Mouse (Mus musculus) E14TG2a.4 (cell line): ENCODE measurements around the gene Dscam.
"Not testable (repeated sequence)": the region's sequence is repeated elsewhere in the genome, so short reads cannot be mapped to it uniquely, and the experiment has no call there.

Experiments used
- H3K27me3 ChIP-seq: 2 replicates; pipeline ENCODE4 v1.6.1; 2014; ENCODE audit warnings: low read length, control low read depth; ENCODE audit not compliant: insufficient read depth
- H3K36me3 ChIP-seq: 2 replicates; pipeline ENCODE4 v1.6.1; 2014; ENCODE audit warnings: low read length, control low read depth; ENCODE audit not compliant: insufficient read depth
- H3K4me1 ChIP-seq: replicated peaks from 2 replicates; pipeline ENCODE4 v1.6.1; 2014; ENCODE audit warnings: low read depth, low read length, control low read depth
- H3K4me3 ChIP-seq: replicated peaks from 2 replicates; pipeline ENCODE4 v1.5.1; 2014; ENCODE audit warnings: mild to moderate bottlenecking, low read length
- H3K9me3 ChIP-seq: 2 replicates; pipeline ENCODE4 v1.6.1; 2014; ENCODE audit warnings: low read length, control low read depth
- CTCF ChIP-seq: conservative IDR thresholded peaks from 2 replicates; pipeline ENCODE4 v1.5.1; 2014; ENCODE audit warnings: low read length
- NANOG ChIP-seq: IDR thresholded peaks from 2 replicates; pipeline ENCODE4 v1.6.1; 2014; ENCODE audit warnings: borderline replicate concordance, low read length, mixed read lengths
- POU5F1 ChIP-seq: IDR thresholded peaks from 2 replicates; pipeline ENCODE4 v1.6.1; 2014; ENCODE audit warnings: low read length, borderline replicate concordance

The Dscam gene

GRCm38 (mm10) chr16:96904761-96905160, 265.8 kb downstream of the Dscam start:
- Histone ChIP-seq H3K27me3 (no peaks in the 10 kb centered on the region), H3K4me3 (no peak overlapping the region), H3K36me3 (no peaks in the 10 kb centered on the region), H3K9me3 (no peaks in the 10 kb centered on the region), H3K4me1 (no peaks in the 10 kb centered on the region)
- TF ChIP-seq POU5F1 (no peak), CTCF (no peak), NANOG (no peak)

- no peak for TF ChIP-seq CTCF
- TF ChIP-seq POU5F1 = no peak
- TF ChIP-seq NANOG = no peak
- H3K4me1 ChIP-seq = no peaks in the 10 kb centered on the region
- H3K9me3 ChIP-seq = no peaks in the 10 kb centered on the region
- no peak overlapping the region for H3K4me3 ChIP-seq
- H3K36me3 ChIP-seq = no peaks in the 10 kb centered on the region
- H3K27me3 ChIP-seq = no peaks in the 10 kb centered on the region
These were observed 266.2 kb downstream of the Dscam start for GRCm38 (mm10) chr16:96904359-96904758.

DNA sequence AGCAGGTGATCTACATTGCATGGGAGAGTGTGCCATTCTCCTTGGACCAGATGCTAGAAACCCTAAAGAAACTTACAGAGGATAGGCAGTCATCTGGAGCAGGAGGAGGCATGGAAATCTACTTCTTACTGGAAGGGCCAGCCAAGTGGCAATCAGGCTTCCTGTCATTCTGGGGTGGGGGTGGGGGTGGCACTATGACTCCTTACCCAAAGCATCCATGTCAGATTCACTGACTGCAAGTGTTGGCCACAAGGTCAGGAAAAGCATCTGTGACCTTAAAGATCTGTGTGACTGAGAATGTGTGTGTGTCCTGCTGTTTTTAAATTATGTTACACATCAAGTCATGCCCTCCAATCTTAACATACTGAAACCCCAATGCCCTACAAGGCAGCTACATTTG, 268.0 kb downstream of the Dscam start:
- no peaks in the 10 kb centered on the region for H3K9me3 ChIP-seq
- TF ChIP-seq CTCF (no peak), POU5F1 (no peak), NANOG (no peak)
- no peaks in the 10 kb centered on the region for H3K27me3 ChIP-seq
- no peak overlapping the region for H3K4me3 ChIP-seq
- H3K36me3 ChIP-seq = no peaks in the 10 kb centered on the region
- no peaks in the 10 kb centered on the region for H3K4me1 ChIP-seq

DNA sequence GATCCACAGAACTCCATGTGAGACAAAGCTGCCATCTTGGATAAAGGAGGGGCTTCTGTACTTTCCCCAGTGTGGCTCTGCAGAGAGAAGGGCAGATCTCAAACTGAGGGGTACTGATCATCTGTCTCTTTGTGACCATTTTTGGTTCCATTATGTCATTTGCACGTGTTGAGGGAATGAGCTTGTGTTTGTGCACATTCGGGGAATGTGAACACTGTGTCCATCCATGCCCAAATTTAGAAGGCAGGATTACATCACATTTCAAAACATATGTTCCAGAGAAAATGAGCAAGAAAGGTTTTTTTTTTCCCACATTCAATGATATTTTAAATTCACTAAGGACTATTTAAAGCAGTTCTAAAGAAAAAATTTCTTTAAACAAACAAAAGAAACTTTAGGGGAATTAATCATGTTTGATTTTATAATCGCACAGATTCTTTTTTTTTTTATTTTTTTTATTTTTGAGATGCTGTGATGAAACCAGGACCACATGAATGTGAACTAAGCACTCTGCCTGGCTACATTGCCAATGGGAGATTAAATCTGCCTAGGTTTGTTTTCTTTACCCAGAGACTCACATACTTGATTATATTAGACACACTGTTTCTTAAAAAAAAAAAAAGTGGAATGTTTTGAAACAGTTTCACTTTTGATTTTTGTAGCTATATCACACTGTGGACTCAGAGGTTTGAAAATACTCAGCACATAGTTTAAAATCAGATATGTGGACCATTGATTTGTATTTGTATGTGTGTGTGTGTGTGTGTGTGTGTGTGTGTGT, 269.1 kb downstream of the Dscam start:
- no peaks in the 10 kb centered on the region for H3K4me1 ChIP-seq
- no peak for TF ChIP-seq NANOG
- no peak for TF ChIP-seq CTCF
- no peak for TF ChIP-seq POU5F1
- no peak overlapping the region for H3K4me3 ChIP-seq
- no peaks in the 10 kb centered on the region for H3K9me3 ChIP-seq
- no peaks in the 10 kb centered on the region for H3K27me3 ChIP-seq
- H3K36me3 ChIP-seq = no peaks in the 10 kb centered on the region

DNA sequence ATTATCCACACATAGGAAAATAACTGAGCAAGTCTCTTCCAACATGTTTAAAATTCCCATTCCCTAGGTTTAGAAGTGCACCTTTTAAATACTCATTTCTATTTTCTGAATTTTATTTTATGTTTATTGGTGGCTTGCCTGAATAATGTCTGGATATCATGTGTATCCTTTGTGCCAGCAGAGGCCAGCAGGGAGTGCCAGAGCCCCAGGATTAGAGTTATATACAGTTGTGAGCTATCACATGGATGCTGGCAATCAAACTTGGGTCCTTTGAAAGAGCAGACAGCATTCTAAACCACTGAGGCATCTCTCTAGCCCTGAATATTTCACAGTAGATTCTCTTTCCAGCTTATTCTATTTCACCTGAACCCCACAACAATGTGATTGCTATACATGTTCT, 271.2 kb downstream of the Dscam start:
- Histone ChIP-seq H3K36me3 (no peaks in the 10 kb centered on the region), H3K4me3 (no peak overlapping the region), H3K27me3 (no peaks in the 10 kb centered on the region), H3K9me3 (no peaks in the 10 kb centered on the region), H3K4me1 (no peaks in the 10 kb centered on the region)
- TF ChIP-seq NANOG (no peak), POU5F1 (no peak), CTCF (no peak; the same call in 1 of the 2 replicates)

DNA sequence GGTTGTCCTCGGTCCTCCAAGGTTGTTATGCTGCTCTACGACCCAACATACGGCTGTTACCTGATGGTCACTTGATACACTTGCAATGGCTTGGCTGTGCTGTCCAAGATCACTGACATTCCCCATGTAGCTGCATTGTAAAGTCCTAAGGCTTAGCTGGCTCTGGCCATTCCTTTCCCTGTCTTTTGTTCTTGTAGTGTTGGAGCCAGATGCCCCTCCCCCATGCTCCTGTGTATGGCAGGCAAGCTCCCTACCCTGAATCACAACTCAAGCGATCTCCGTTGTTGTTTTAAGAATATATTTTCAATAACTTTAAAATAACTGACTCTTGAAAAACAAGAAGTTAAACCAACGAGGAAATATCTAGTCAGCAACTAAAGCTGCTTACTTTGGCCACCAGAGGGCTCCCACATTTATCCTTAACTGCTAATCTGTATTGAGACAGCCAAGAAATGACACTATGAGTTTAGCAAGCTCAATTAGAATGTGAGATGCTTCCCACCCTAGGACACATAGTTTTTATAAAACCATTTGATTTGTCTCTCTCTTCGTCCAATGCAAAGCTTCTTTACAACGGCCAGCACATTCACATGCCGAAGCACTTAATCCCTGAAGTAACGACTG, 273.9 kb downstream of the Dscam start:
- no peak for TF ChIP-seq POU5F1
- TF ChIP-seq CTCF = peak; percentile 51
- no peak for TF ChIP-seq NANOG
- H3K36me3 ChIP-seq = no peaks in the 10 kb centered on the region
- no peaks in the 10 kb centered on the region for H3K4me1 ChIP-seq
- no peaks in the 10 kb centered on the region for H3K27me3 ChIP-seq
- H3K4me3 ChIP-seq = no peak overlapping the region
- H3K9me3 ChIP-seq = no peaks in the 10 kb centered on the region

GRCm38 (mm10) chr16:96888036-96888435, 282.5 kb downstream of the Dscam start:
- Histone ChIP-seq H3K4me1 (no peaks in the 10 kb centered on the region), H3K9me3 (no peaks in the 10 kb centered on the region), H3K27me3 (no peaks in the 10 kb centered on the region), H3K36me3 (no peaks in the 10 kb centered on the region), H3K4me3 (no peak overlapping the region)
- no peak for TF ChIP-seq POU5F1
- TF ChIP-seq CTCF = no peak
- TF ChIP-seq NANOG = no peak

DNA sequence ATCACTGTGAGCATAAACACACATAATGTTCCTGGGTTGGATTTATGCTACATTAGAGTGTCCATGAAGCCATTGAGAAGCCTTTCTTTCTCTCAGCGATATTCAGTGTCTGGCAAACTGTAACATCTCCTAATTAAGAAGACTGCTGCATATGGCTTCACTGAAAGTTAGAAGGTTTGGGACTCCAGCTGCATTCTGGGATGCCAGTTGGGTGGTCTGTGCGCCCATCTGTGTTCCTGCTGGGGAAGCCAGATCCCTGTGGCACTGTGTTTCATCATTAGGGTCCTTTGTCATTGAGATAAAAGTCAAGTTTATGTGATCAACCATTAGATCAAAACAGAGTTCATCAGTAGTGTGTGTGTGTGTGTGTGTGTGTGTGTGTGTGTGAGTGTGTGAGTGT, 284.7 kb downstream of the Dscam start:
- Histone ChIP-seq H3K36me3 (no peaks in the 10 kb centered on the region), H3K4me3 (no peak overlapping the region), H3K9me3 (no peaks in the 10 kb centered on the region), H3K27me3 (no peaks in the 10 kb centered on the region), H3K4me1 (no peaks in the 10 kb centered on the region)
- TF ChIP-seq CTCF (no peak), NANOG (no peak), POU5F1 (no peak)

GRCm38 (mm10) chr16:96884590-96884989, 286.0 kb downstream of the Dscam start:
- H3K36me3 ChIP-seq, H3K4me1 ChIP-seq: not testable (repeated sequence)

More at GRCm38 (mm10) chr16:96884590-96884989, 286.0 kb downstream of the Dscam start:
- not testable (repeated sequence) for H3K9me3 ChIP-seq, H3K4me3 ChIP-seq, H3K27me3 ChIP-seq
